Comparison of ENCODE assay signal across 8 mouse cellular contexts in genomic region chr2:144331401-144332302, GRCm38 (mm10). TPM values are rescaled to one million over a fixed set of nuclear protein-coding genes. Genes with fewer than 3 reads are reported as not detected.
DNase-seq lines count a peak whose midpoint lies in the region; ATAC-seq and TF ChIP-seq lines count a peak whose summit lies in the region.

Ovol2 (minus strand) TSS chr2:144332146.

- H3K9ac ChIP-seq in heart, embryonic 11.5 days (ENCODE audit: low read depth, low read length) = peak within 1 kb of the TSS; percentile 54; the same call in 1 of the 2 replicates
- peak within 1 kb of the TSS; percentile 42 for H3K9ac ChIP-seq in heart, embryonic 16.5 days (ENCODE audit: low read length)
- H3K9ac ChIP-seq in stomach, postnatal 0 days (ENCODE audit: low read length) = peak within 1 kb of the TSS; percentile 63

- no peak for DNase-seq in heart, adult 18-20 months
- peak; percentile 34 for DNase-seq in brain, adult 2 months (ENCODE audit: low read depth, low spot score)
- peak; percentile 71 to 82 for DNase-seq in kidney, postnatal 36 days
- DNase-seq in stomach, postnatal 0 days (ENCODE audit: low spot score) = peak; percentile 93
- DNase-seq in frontal cortex, postnatal 10 days (ENCODE audit: low spot score in 2 of 2) = no peak

- peak within 1 kb of the TSS; percentile 97 for H3K4me2 ChIP-seq in heart, embryonic 11.5 days
- peak within 1 kb of the TSS; percentile 80 for H3K4me2 ChIP-seq in heart, embryonic 16.5 days (ENCODE audit: low read depth, low read length)
- H3K4me2 ChIP-seq in stomach, postnatal 0 days (replicated peaks; ENCODE audit: low read depth) = peak within 1 kb of the TSS; percentile 98

- peaks cover 71% of the 10 kb centered on the region for H3K27me3 ChIP-seq in heart, embryonic 11.5 days (ENCODE audit: control insufficient read depth, insufficient read depth, low read length)
- peaks cover 55% of the 10 kb centered on the region for H3K27me3 ChIP-seq in heart, embryonic 16.5 days (ENCODE audit: control insufficient read depth, insufficient read depth, low read length)
- H3K27me3 ChIP-seq in stomach, postnatal 0 days (ENCODE audit: control insufficient read depth, insufficient read depth, low read length) = no peaks in the 10 kb centered on the region

- H3K36me3 ChIP-seq in heart, embryonic 11.5 days (ENCODE audit: control insufficient read depth, insufficient read depth, low read length) = no peaks in the 10 kb centered on the region
- no peaks in the 10 kb centered on the region for H3K36me3 ChIP-seq in heart, embryonic 16.5 days (ENCODE audit: control insufficient read depth, insufficient read depth)
- H3K36me3 ChIP-seq in stomach, postnatal 0 days (ENCODE audit: control insufficient read depth, insufficient read depth, low read length) = no peaks in the 10 kb centered on the region

- TF ChIP-seq CTCF in stomach, postnatal 0 days (IDR thresholded peaks at IDR 0.05; ENCODE audit: low read depth) = no peak

- no peaks in the 10 kb centered on the region for H3K9me3 ChIP-seq in heart, embryonic 11.5 days (replicated peaks; ENCODE audit: control insufficient read depth, low read length)
- H3K9me3 ChIP-seq in heart, embryonic 16.5 days (replicated peaks; ENCODE audit: control insufficient read depth, low read length) = no peaks in the 10 kb centered on the region
- H3K9me3 ChIP-seq in stomach, postnatal 0 days (ENCODE audit: control insufficient read depth, low read length) = no peaks in the 10 kb centered on the region

- H3K4me3 ChIP-seq in heart, embryonic 11.5 days (ENCODE audit: low read depth, low read length) = peak within 1 kb of the TSS; percentile 55
- H3K4me3 ChIP-seq in heart, embryonic 16.5 days (ENCODE audit: low read length) = peak within 1 kb of the TSS; percentile 51
- peak within 1 kb of the TSS; percentile 59 for H3K4me3 ChIP-seq in stomach, postnatal 0 days (ENCODE audit: low read depth, low read length)

- peaks cover 14% of the 10 kb centered on the region for H3K4me1 ChIP-seq in heart, embryonic 11.5 days (ENCODE audit: control insufficient read depth, insufficient read depth, low read length)
- H3K4me1 ChIP-seq in heart, embryonic 16.5 days (ENCODE audit: control insufficient read depth, insufficient read depth, low read length) = peaks cover 26% of the 10 kb centered on the region
- H3K4me1 ChIP-seq in stomach, postnatal 0 days (replicated peaks; ENCODE audit: control insufficient read depth, insufficient read depth) = peaks cover 4% of the 10 kb centered on the region; the same call in 1 of the 2 replicates

- WGBS in heart, embryonic 11.5 days (ENCODE audit: insufficient replicate concordance) = under 1% methylated on average over 62 of the region's 62 CpGs
- WGBS in heart, embryonic 16.5 days = under 1% methylated on average over 62 of the region's 62 CpGs
- WGBS in stomach, postnatal 0 days = 1% methylated on average over 55 of the region's 62 CpGs

- no peak for TF ChIP-seq EP300 in stomach, postnatal 0 days (optimal IDR thresholded peaks at IDR 0.05)

- H3K27ac ChIP-seq in heart, embryonic 11.5 days (ENCODE audit: low read depth, low read length) = no peak within 1 kb of the TSS
- no peak within 1 kb of the TSS for H3K27ac ChIP-seq in heart, embryonic 16.5 days (ENCODE audit: low read length)
- H3K27ac ChIP-seq in stomach, postnatal 0 days (replicated peaks) = peak within 1 kb of the TSS; percentile 76

- ATAC-seq in heart, embryonic 11.5 days (replicated peaks; ENCODE audit: insufficient number of reproducible peaks, low FRiP score, low TSS enrichment) = peak; percentile 51; the same call in 1 of the 2 replicates
- peak; percentile 50; the same call in 1 of the 2 replicates for ATAC-seq in heart, embryonic 16.5 days (replicated peaks; ENCODE audit: extremely low read depth, insufficient read depth, low FRiP score)
- peak; percentile 13 for ATAC-seq in megakaryocyte progenitor cell, adult 5-6 weeks (replicated peaks; ENCODE audit: poor library complexity)
- peak; percentile 79 for ATAC-seq in stomach, postnatal 0 days (ENCODE audit: low FRiP score, low TSS enrichment)

RNA-seq across cellular contexts. Expression of gene Ovol2, which starts in this region (rescaled TPM):
- 0.10 TPM in 1 of 2 replicates, not detected in the other for polyA plus RNA-seq in heart, embryonic 11.5 days (2014; fragmentation: Nextera tagmentation; extraction: Ambion mirVana)
- not detected for total RNA-seq in heart, adult 18-20 months (2021)
- 0.14 and 0.76 TPM in 2 replicates for polyA plus RNA-seq in heart, embryonic 16.5 days (2015; fragmentation: Nextera tagmentation; extraction: Ambion mirVana)
- total RNA-seq in megakaryocyte progenitor cell, adult 5-6 weeks (2015) = not detected in 2 replicates
- total RNA-seq in megakaryocyte progenitor cell, adult 5-6 weeks (2017) = not detected in 2 replicates
- 9.8 and 11.9 TPM in 2 replicates for polyA plus RNA-seq in stomach, postnatal 0 days (2015; fragmentation: Nextera tagmentation; extraction: Ambion mirVana)

Comparison
In these comparisons a context has a peak if more than half of its experiments do, and no peak if none do; other contexts are left out.
1. Peak in ATAC-seq, H3K4me3 ChIP-seq, H3K9ac ChIP-seq and H3K4me2 ChIP-seq in heart, embryonic 11.5 days; RNA of the gene not detected or under 1 TPM.
2. Peak in ATAC-seq, H3K4me3 ChIP-seq, H3K9ac ChIP-seq and H3K4me2 ChIP-seq in heart, embryonic 16.5 days; RNA of the gene not detected or under 1 TPM.
3. Peak in ATAC-seq in megakaryocyte progenitor cell, adult 5-6 weeks; RNA of the gene not detected or under 1 TPM.
4. ATAC-seq: peak in every context shown above with its lines; median percentile 79 in stomach, postnatal 0 days; 51 in heart, embryonic 11.5 days; 50 in heart, embryonic 16.5 days; 13 in megakaryocyte progenitor cell, adult 5-6 weeks.
5. DNase-seq: peak in brain, adult 2 months (single experiment), kidney, postnatal 36 days (2 of 2) and stomach, postnatal 0 days (single experiment); none in heart, adult 18-20 months (0 of 2) and frontal cortex, postnatal 10 days (0 of 2).
6. Peak in every context shown above with its lines, with median percentiles within 50 percentile points of each other: H3K4me2 ChIP-seq, H3K4me3 ChIP-seq and H3K9ac ChIP-seq.